Mouse (Mus musculus): ENCODE data around the gene Slamf9.

Slamf9 gene

DNA sequence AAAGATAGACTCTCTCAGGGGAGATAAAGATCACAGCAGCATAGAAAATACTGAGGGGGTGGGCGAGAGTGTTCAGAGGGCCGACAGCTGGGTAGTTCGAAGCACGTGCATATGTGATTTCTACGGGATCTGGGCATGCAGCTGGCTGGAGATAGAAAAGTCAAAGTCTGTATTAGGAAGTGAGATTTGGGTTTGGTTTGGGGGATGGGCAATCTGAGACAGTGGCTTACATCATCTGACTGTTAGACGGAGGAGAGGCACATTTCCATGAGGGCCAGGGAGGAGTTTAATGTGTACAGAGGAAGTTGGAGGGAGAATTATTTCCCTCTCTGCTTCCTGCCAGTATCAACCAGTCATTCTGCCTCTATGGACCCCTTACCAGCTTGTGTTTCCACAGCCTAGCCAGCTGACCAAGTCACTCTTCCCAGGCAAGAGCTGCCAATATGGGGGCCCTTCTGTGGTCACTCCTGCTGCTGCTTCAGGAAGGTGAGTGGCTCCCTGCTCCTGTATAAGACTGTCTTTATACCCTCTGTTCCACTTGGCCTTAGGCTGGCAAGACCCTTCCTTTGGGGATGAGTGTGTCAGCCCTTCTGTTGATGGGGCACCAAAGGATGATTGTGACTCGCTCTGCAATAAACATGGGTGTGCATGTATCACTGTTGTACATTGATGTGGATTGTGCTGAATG lies at the start of gene Slamf9:
Slamf9 (plus strand) TSS at position 305 of the 688 bp plus-strand sequence.
- in situ Hi-C loops (cut with MboI; ENCODE audit: unreplicated experiment in 2 of 2) = loop anchor here in 1 of 2 experiments (25.0 kb wide), 1 partner anchor 438 kb away; the partner anchor contains the start of gene Vangl2

DNA sequence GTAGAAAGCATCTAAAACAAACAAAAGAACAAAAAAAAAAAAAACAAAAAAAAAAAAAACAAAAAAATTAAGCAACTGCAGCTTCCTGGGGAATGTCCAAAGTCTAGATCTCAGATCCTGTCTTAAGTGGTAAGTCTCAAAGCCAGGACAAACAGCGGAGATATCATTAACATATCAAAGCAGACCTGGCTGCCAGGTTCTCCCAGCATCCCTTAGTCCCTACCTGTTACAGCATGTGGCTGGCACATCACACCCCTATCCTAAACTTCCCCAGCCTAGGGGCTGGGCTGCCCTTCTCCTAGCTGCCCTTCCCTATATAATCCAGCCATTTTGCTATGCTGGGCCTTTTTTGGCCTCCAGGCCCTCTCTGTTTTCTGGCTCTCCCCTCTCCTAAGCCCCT lies 48.7 kb upstream of the Slamf9 start:
- in situ Hi-C loops (cut with MboI; ENCODE audit: unreplicated experiment in 2 of 2) = no loop called here

DNA sequence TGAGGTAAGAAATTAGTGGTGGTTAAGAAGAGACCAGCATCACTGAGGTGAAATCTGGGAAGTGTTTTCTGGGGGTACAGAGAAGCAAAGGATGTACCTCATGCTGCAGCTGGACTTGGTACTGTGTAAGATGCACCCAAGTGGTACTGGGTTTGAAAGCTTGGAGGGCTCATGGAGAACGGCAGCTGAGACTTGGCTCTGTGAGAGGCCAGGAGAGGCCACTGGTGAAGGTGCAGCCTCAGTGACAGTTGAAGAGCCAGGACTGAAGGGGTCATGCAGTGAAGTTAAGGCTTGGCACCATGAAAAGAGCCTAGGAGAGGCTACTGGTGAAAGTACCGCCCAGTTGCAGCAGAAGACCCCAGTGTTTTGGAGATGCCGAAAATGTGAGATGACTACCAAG lies 47.3 kb upstream of the Slamf9 start:
- in situ Hi-C loops (cut with MboI; ENCODE audit: unreplicated experiment in 2 of 2) = no loop called here

DNA sequence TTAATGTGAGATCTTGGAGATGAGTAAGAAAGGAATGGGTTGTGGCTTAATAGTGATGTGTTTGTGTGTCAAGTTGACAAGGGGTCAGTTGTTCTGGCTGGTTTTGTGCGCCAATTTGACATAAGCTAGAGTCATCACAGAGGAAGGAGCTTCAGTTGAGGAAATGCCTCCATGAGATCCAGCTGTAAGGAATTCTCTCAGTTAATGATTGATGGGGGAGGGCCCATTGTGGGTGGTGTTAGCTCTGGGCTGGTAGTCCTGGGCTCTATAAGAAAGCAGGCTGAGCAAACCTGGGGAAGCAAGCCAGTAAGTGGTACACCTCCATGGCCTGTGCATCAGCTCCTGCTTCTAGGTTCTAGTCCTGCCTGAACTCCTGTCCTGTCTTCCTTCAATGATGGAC lies 46.5 kb upstream of the Slamf9 start:
- in situ Hi-C loops (cut with MboI; ENCODE audit: unreplicated experiment in 2 of 2) = no loop called here

DNA sequence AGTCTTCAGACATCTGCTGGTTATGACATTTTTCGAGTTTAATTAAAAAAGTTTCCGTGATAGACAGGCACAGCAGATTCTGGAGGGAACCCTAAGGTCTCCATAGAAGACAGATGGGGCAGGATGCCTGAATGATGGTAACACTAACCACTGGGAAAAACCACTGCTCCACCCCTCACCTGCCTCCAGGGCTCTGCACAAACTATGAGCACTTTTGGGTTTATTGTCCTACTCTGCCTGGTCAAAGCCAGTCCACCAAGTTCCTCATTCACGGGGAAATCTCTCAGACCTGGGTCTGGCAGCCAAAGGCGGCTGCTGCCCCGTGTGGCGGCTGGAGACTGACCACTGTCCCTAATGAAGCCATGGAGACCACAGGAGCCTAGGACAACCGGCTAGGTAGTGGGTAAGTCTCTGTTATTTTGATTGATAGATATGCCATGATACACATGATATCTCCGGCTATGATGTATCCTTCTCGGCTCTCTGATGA lies 44.4 kb upstream of the Slamf9 start:
- in situ Hi-C loops (cut with MboI; ENCODE audit: unreplicated experiment in 2 of 2) = no loop called here

DNA sequence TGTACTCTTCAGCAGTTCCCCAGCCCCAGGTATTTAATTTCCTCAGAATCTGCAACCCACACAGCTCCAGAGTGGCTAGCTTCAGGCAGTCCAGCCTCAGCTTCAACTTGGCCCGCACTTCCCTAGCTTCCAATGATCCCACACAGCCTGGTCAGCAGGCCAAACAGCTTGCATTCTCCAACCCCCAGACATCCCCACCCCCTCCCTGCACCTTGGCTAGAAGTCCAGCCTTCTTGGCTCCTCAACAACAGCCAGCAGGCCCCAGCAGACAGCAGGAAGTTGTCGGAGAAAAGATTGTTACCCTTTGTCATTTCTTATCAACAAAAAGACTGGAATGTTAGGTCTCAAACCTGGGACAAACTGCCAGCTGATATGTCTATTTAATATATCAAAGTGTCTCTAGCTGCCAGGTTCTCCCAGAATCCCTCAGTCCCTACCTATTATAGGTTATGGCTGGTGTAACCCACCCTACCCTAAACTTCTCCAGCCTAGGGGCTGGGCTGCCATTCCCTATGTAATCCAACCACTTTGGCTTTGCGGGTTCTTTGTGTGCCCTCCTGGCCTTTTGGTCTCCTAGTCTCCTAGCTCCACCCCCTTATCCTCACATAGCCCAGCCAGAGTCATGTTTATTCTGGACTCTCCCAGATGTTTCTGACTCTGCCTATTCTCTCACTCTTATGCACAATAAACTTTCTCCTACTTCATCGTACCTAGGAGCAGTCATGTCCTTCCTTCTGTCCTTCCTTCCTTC lies 43.1 kb upstream of the Slamf9 start:
- in situ Hi-C loops (cut with MboI; ENCODE audit: unreplicated experiment in 2 of 2) = no loop called here

DNA sequence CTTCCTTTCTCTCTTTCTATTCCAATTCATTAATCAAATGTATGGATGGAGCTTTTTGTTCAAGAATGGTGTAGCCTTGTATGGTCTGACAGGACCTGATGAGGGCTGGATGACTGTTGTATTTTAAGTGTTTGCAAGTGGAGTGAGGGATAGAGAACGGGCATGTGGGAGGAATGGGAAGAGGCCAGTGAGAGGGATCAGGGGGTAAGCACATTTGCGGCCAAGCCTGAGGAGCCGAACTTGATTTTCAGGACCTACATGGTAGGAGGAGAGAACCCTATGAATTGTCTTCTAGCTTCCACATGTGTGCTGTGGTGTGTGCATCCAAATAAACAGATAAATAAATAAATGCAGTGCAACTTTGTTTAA lies 42.6 kb upstream of the Slamf9 start:
- in situ Hi-C loops (cut with MboI; ENCODE audit: unreplicated experiment in 2 of 2) = no loop called here

DNA sequence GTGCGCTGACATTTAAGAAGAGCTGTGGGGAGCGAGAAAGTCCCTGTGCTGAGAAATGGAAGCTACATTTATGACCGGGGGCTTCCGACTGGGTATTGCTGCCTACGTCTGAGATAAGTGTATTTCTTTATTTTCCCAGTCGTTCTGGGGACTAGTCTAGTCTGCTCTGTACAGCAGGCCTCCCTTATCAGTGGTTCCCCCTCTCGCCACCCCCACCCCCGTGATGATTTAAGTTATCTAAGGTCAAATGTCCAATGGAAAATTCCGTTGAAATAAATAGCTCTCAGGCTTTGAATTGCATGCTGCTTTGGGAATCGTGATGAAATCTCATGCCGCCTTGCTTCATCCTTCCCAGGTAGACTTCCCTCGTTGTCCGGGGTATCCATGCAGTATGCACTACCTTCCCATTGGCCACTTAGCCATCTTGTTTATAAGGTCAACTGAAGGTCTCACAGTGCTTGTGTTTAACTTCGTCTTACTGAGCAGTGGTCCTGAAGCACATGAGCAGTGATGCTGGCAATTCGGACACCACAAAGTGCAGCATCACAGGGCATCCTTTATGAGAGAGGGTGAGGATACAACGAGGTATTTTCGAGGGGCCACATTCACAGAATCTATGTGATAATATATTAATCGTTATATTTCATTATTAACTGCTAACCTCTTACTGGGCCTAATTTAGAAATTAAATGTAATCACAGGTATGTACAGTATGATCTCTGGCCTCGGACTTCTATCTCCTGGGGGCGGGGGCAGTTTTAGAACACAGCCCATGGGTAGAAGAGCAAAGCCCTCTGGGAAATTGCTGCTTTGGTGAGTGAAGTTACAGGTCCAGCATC lies 41.9 kb upstream of the Slamf9 start:
- in situ Hi-C loops (cut with MboI; ENCODE audit: unreplicated experiment in 2 of 2) = no loop called here

DNA sequence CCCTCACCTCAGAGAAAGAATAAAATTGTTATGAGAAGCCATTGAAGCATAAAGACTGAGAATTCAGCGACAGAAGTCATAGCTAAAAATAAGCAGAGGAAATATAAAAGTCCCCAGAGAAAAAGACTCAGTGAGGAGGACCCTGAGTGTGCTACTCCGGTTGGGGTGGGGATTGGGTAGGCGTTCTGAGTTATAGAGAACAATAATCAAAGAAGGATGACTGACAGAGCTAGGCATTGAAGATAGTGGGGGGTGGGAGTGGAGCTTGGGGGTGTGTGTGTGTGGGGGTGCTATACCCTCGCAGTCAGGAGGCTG lies 41.4 kb upstream of the Slamf9 start:
- in situ Hi-C loops (cut with MboI; ENCODE audit: unreplicated experiment in 2 of 2) = no loop called here

DNA sequence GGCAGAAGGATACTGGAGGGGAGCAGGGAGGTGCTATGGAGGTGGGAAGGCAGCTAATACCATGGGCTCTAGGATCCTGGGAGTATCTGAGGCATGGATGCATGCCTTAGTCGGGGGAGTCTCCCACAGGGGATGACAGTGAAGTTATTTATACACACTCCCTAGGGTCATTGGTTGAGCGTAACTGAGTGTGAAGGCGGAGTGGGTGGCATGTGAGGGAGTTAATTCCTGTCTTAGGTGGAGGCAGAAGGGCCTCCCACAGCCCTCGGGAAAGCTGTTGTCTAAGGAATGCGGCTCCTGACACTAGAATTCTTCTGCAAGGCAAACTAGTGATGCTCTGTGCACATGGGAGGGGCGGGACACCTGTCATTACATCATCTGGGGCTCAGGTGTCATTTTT lies 38.4 kb upstream of the Slamf9 start:
- in situ Hi-C loops (cut with MboI; ENCODE audit: unreplicated experiment in 2 of 2) = no loop called here

DNA sequence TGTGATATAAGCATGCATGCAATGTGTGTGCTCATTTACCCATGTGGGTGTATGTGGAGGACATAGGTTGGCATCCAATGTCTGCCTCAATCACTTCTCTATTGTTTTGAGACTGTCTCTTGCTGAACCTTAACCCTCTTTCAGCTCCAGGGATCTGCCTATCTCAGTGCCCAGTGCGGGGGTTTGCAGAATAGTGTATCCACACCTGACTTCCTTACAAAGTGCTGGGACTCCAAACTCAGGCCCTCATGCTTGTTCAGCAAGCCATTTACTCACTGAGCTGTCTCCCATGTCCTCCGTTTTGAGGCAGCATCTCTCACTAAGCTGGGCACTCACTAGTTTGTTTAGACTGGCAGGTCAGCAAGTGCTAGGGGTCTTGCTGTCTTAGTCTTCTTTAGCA lies 36.5 kb upstream of the Slamf9 start:
- in situ Hi-C loops (cut with MboI; ENCODE audit: unreplicated experiment in 2 of 2) = no loop called here

DNA sequence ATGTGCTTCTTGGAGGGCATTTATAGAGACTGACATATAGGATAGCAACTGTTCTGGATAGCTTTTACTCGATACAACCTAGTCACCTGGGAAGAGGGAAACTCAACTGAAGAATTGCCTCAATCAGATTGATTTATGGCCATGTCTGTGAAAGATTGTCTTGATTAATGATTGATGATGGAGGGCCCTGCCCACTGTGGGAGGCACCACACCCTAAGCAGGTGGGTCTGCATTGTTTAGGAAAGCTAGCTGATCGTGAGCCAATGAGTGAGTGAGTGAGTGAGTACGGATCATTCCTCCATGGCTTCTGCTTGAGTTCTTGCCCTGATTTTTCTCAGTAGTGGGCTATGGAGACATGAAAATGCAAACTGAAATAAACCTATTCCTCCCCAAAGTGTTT lies 34.6 kb upstream of the Slamf9 start:
- in situ Hi-C loops (cut with MboI; ENCODE audit: unreplicated experiment in 2 of 2) = no loop called here

DNA sequence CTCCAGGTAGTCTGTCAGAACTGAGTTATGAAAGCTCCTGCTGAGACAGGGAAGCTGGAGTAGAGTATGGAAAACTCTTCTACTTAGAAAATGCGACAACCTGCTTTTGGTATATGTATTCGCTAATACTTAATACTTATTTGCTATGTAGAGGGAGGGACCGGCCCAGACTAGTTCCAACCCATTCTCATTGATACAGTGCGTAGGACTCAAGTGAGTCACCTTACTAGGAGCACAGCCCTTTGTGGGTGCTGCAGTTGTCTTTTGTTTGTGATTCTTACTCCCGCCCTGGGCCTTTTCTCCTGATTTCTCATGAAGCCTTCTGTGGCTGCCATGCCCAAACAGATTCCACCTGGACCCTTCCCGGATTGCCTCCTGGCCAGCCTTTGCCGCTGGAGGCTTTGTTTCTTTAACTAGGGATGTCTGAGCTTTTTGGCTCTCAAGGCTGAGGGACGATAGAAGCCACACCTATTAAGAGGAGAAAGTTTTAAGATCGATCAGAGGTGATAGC lies 33.2 kb upstream of the Slamf9 start:
- in situ Hi-C loops (cut with MboI; ENCODE audit: unreplicated experiment in 2 of 2) = no loop called here

DNA sequence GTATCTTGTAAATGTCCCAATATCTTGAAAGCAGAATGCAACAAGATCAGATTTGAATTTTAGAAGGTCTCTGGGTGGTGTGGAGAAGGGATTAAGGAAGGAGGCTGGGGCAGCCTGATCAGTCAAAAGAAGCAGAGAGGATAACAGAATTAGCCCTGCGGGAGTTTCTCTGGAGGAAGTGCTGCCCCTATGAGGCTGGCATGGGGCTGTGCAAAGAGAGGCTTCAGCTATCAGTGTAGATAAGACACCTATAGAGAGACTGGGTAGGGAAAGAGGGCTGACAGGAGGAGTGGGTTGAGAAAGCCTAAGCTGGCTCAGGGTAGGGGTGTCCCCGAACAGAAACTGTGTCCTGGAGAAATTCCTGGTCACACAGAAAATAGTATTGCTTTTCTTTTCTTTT lies 24.9 kb upstream of the Slamf9 start:
- in situ Hi-C loops (cut with MboI; ENCODE audit: unreplicated experiment in 2 of 2) = no loop called here

DNA sequence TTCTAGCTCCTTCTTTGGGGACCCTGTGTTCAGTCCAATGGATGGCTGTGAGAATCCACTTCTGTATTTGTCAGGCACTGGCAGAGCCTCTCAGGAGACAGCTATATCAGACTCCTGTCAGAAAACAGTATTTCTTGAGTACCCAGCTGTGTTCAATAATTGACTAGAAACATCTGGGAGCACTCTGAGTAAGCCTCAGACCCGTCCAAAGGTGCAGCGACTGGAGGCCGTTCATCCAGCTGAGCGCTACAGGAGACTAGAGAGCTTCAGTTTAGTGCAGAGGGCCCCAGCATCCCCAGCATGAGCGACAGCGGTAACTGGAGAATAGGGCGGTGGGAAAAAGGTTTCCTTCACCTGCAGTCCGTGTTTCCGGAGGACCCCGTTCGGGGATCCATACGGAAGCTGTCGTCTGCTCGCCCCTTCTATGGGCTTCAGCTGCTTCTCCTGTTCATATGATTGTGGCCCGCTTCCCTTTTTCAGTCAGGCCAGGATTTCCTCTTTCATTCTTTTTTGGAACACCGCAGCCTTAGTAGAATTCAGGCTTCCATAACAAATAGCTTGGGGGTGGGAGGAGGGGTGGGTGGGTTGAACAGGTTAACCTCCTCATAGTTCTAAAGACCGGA lies 24.2 kb upstream of the Slamf9 start:
- in situ Hi-C loops (cut with MboI; ENCODE audit: unreplicated experiment in 2 of 2) = no loop called here

DNA sequence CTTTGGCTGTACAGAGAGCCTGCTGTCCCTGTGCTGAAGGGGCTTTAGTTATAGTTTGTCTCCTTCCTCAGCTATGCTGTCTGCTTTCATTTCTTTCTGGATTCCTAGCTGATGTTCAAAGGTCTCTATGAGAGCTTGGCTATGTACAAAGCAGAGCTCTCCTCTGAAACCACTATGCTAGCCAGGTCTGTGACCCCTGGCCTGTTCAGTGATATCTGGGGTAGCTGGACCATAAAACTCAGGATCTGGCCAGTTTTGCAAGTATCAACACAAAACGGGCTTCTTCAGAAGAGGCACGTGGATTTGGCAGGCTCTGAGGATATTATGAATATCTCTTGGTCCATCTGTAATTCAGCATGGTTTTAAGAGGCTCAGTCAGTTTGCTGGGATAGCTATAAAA lies 22.2 kb upstream of the Slamf9 start:
- in situ Hi-C loops (cut with MboI; ENCODE audit: unreplicated experiment in 2 of 2) = no loop called here

DNA sequence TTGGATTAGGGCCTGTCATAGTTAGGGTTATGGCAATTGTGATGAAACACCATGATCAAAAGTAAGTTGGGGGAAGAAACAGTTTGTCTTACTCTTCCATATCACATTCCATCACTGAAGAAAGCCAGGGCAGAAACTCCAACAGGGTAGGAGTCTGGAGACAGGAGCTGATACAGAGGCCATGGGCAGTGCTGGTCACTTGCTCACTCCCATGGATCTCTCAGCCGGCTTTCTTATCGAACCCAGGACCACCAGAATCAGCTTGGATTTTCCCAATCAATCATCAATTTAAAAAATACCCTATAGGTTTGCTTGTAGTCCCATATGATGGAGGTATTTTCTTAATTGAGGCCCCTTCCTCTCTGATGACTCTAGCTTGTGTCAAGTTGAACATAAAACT lies 21.3 kb upstream of the Slamf9 start:
- in situ Hi-C loops (cut with MboI; ENCODE audit: unreplicated experiment in 2 of 2) = no loop called here

DNA sequence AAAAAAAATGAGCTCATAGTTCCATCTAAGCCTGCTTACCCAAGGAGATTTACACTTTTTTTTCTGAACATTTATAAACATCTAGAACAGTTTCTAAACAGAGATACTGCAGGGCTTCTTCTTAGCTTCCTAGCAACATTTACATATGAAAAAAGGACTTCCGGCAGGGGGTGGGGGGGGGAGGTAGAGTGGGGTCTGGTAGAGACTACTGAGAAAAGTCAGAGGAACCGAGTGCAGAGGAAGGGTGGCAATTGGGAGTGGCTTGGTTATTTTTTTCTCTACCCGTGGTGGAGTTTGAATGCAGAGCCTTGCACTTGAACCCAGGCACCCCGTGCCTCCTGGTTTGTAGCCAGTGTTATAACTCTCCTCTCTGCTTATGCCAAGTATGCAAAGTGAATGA lies 19.7 kb upstream of the Slamf9 start:
- in situ Hi-C loops (cut with MboI; ENCODE audit: unreplicated experiment in 2 of 2) = no loop called here

DNA sequence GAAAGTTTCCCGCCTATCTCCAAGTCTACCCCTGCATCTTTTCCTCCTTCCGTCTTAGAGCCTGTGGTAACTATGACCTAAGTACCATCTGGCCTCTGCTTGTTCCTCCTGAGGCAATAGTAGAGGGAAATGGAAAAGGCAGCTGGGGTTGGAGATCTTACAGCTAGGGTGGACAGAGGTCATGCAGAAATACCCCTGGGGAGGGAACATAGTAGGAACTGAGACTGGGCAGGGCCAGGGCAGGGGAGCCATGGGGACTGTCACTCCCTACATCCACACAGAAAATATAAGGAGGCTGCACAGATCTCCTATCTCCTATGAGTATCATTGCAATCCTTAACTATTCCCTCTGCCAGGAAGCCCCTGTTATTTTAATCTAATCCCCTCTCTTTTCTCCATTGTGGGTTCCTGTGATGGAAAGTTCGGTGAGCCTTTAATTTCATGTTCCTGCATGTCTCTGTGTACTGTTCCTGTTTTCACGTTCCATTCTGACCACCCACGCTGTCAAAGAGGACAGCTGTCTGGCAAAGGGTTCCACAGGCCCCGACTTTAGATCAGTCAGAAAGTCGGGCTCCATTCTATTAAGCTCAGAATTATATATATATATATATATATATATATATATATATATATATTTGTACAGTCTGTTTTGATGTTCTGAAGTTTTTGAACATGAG lies 19.0 kb upstream of the Slamf9 start:
- in situ Hi-C loops (cut with MboI; ENCODE audit: unreplicated experiment in 2 of 2) = no loop called here

DNA sequence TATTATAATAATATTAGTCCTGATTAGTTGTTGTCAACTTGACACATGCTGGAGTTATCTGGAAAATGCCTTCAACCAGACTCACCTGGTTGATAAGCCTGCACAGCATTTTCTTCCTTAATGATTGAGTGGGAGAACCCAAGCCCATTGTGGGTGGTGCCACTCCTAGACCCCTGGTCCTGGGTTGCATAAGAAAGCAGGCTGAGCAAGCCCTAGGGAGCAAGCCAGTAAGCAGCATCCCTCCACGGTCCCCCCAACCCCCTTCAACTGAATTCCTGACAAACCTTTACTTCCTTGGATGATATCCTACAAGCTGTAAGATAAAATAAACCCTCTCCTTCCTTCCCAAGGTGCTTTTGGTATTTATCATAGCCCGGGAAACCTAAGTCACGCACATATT lies 18.0 kb upstream of the Slamf9 start:
- in situ Hi-C loops (cut with MboI; ENCODE audit: unreplicated experiment in 2 of 2) = no loop called here

All from v-Abl transformed pro-B cells (cell line).